Mouse (Mus musculus) ES-E14 (cell line): ENCODE results near the gene Fars2.

Source experiments
- HCFC1 ChIP-seq: IDR thresholded peaks from 2 replicates; pipeline ENCODE4 v1.6.1; 2012; ENCODE audit warnings: low read length, inconsistent platforms, borderline replicate concordance; ENCODE audit not compliant: insufficient read depth
- ZC3H11A ChIP-seq: IDR thresholded peaks from 2 replicates; pipeline ENCODE4 v1.6.1; 2012; ENCODE audit warnings: low read depth, mild to moderate bottlenecking, inconsistent platforms, low read length, borderline replicate concordance

GRCm38 (mm10) chr13:36493762-36494161 is 376.6 kb downstream of the Fars2 start:
- no peak for TF ChIP-seq HCFC1
- no peak for TF ChIP-seq ZC3H11A
